Mouse (Mus musculus): Measurements from ENCODE around the gene Kcnn4. TPM values are rescaled to one million over a fixed set of nuclear protein-coding genes. Genes with fewer than 3 reads are reported as not detected.

Gene Kcnn4
- 0.49 and 0.59 TPM in 2 replicates for polyA plus RNA-seq (2012; rRNA removed)

GRCm38 (mm10) chr7:24369731-24370541 lies at the start of gene Kcnn4:
Gene Kcnn4 (plus strand): TSS chr7:24370263.
- Histone ChIP-seq H3K4me3 (replicated peaks; ENCODE audit: insufficient read depth, low read depth, low read length) (no peak within 1 kb of the TSS), H3K27ac (ENCODE audit: insufficient read depth, low read length) (no peak within 1 kb of the TSS), H3K4me1 (ENCODE audit: control insufficient read depth, insufficient read depth, low read length) (peaks cover 6% of the 10 kb centered on the region), H3K27me3 (ENCODE audit: control insufficient read depth, insufficient read depth, low read length) (no peaks in the 10 kb centered on the region)
- TF ChIP-seq POLR2A (IDR thresholded peaks at IDR 0.05; ENCODE audit: borderline replicate concordance, insufficient read depth, low read length) (no peak), CTCF (IDR thresholded peaks at IDR 0.05; ENCODE audit: borderline replicate concordance, insufficient read depth, low read depth, low read length) (no peak)
- DNase-seq: no peak
- 29% methylated on average over 23 of the region's 23 CpGs for WGBS

GRCm38 (mm10) chr7:24322593-24322992 lies 47.5 kb upstream of the Kcnn4 start:
- TF ChIP-seq POLR2A (IDR thresholded peaks at IDR 0.05; ENCODE audit: borderline replicate concordance, insufficient read depth, low read length) (no peak), CTCF (IDR thresholded peaks at IDR 0.05; ENCODE audit: borderline replicate concordance, insufficient read depth, low read depth, low read length) (no peak)
- Histone ChIP-seq H3K4me1 (ENCODE audit: control insufficient read depth, insufficient read depth, low read length) (no peaks in the 10 kb centered on the region), H3K4me3 (replicated peaks; ENCODE audit: insufficient read depth, low read depth, low read length) (no peak overlapping the region), H3K27me3 (ENCODE audit: control insufficient read depth, insufficient read depth, low read length) (no peaks in the 10 kb centered on the region), H3K27ac (ENCODE audit: insufficient read depth, low read length) (no peak overlapping the region)
- no peak for DNase-seq
- 80% methylated on average over 4 of the region's 4 CpGs for WGBS

- 41% methylated on average over 6 of the region's 6 CpGs for WGBS
- H3K27me3 ChIP-seq (ENCODE audit: control insufficient read depth, insufficient read depth, low read length): no peaks in the 10 kb centered on the region
- H3K4me3 ChIP-seq (replicated peaks; ENCODE audit: insufficient read depth, low read depth, low read length): no peak overlapping the region
- TF ChIP-seq POLR2A (IDR thresholded peaks at IDR 0.05; ENCODE audit: borderline replicate concordance, insufficient read depth, low read length): no peak
- TF ChIP-seq CTCF (IDR thresholded peaks at IDR 0.05; ENCODE audit: borderline replicate concordance, insufficient read depth, low read depth, low read length): no peak
- no peak for DNase-seq
- H3K27ac ChIP-seq (ENCODE audit: insufficient read depth, low read length): no peak overlapping the region
- no peaks in the 10 kb centered on the region for H3K4me1 ChIP-seq (ENCODE audit: control insufficient read depth, insufficient read depth, low read length)
Measured at GRCm38 (mm10) chr7:24325197-24325596, 44.9 kb upstream of the Kcnn4 start.

- no peaks in the 10 kb centered on the region for H3K27me3 ChIP-seq (ENCODE audit: control insufficient read depth, insufficient read depth, low read length)
- DNase-seq: no peak
- no peak overlapping the region for H3K27ac ChIP-seq (ENCODE audit: insufficient read depth, low read length)
- 5% methylated on average over 13 of the region's 13 CpGs for WGBS
- no peak overlapping the region for H3K4me3 ChIP-seq (replicated peaks; ENCODE audit: insufficient read depth, low read depth, low read length)
- TF ChIP-seq POLR2A (IDR thresholded peaks at IDR 0.05; ENCODE audit: borderline replicate concordance, insufficient read depth, low read length) (no peak), CTCF (IDR thresholded peaks at IDR 0.05; ENCODE audit: borderline replicate concordance, insufficient read depth, low read depth, low read length) (no peak)
- no peaks in the 10 kb centered on the region for H3K4me1 ChIP-seq (ENCODE audit: control insufficient read depth, insufficient read depth, low read length)
Measured at GRCm38 (mm10) chr7:24325675-24326128, 44.4 kb upstream of the Kcnn4 start.

- Histone ChIP-seq H3K4me3 (replicated peaks; ENCODE audit: insufficient read depth, low read depth, low read length) (no peak overlapping the region), H3K27ac (ENCODE audit: insufficient read depth, low read length) (no peak overlapping the region), H3K4me1 (ENCODE audit: control insufficient read depth, insufficient read depth, low read length) (no peaks in the 10 kb centered on the region), H3K27me3 (ENCODE audit: control insufficient read depth, insufficient read depth, low read length) (no peaks in the 10 kb centered on the region)
- DNase-seq: no peak
- TF ChIP-seq CTCF (IDR thresholded peaks at IDR 0.05; ENCODE audit: borderline replicate concordance, insufficient read depth, low read depth, low read length) (no peak), POLR2A (IDR thresholded peaks at IDR 0.05; ENCODE audit: borderline replicate concordance, insufficient read depth, low read length) (no peak)
- WGBS: 29% methylated on average over 20 of the region's 20 CpGs
Measured at GRCm38 (mm10) chr7:24326273-24327135, 43.6 kb upstream of the Kcnn4 start.

- DNase-seq: no peak
- H3K4me3 ChIP-seq (replicated peaks; ENCODE audit: insufficient read depth, low read depth, low read length): no peak overlapping the region
- TF ChIP-seq CTCF (IDR thresholded peaks at IDR 0.05; ENCODE audit: borderline replicate concordance, insufficient read depth, low read depth, low read length): no peak
- 89% methylated on average over 14 of the region's 14 CpGs for WGBS
- no peaks in the 10 kb centered on the region for H3K27me3 ChIP-seq (ENCODE audit: control insufficient read depth, insufficient read depth, low read length)
- no peak overlapping the region for H3K27ac ChIP-seq (ENCODE audit: insufficient read depth, low read length)
- H3K4me1 ChIP-seq (ENCODE audit: control insufficient read depth, insufficient read depth, low read length): no peaks in the 10 kb centered on the region
Measured at GRCm38 (mm10) chr7:24327281-24327975, 42.6 kb upstream of the Kcnn4 start.

- TF ChIP-seq POLR2A (IDR thresholded peaks at IDR 0.05; ENCODE audit: borderline replicate concordance, insufficient read depth, low read length) (no peak), CTCF (IDR thresholded peaks at IDR 0.05; ENCODE audit: borderline replicate concordance, insufficient read depth, low read depth, low read length) (no peak)
- no peaks in the 10 kb centered on the region for H3K27me3 ChIP-seq (ENCODE audit: control insufficient read depth, insufficient read depth, low read length)
- 49% methylated on average over 49 of the region's 49 CpGs for WGBS
- no peak within 1 kb of the TSS for H3K27ac ChIP-seq (ENCODE audit: insufficient read depth, low read length)
- peak; percentile 33 to 35 for DNase-seq
- no peaks in the 10 kb centered on the region for H3K4me1 ChIP-seq (ENCODE audit: control insufficient read depth, insufficient read depth, low read length)
- H3K4me3 ChIP-seq (replicated peaks; ENCODE audit: insufficient read depth, low read depth, low read length): no peak within 1 kb of the TSS
Measured at GRCm38 (mm10) chr7:24333304-24333986, 36.6 kb upstream of the Kcnn4 start, which contains the start of gene Tescl. Gene Tescl (minus strand): TSS chr7:24333936.

Measured in cerebellum, adult 2 months (tissue).